Mouse (Mus musculus): Measurements from ENCODE around the gene Haghl.
"Not testable (repeated sequence)": the region's sequence is repeated elsewhere in the genome, so short reads cannot be mapped to it uniquely, and the experiment has no call there.

The Haghl gene

GRCm38 (mm10) chr17:25818851-25819780 is 33.6 kb upstream of the Haghl start:
- DNase-seq, result peak in 1 of 2 experiments; percentile 30

DNA sequence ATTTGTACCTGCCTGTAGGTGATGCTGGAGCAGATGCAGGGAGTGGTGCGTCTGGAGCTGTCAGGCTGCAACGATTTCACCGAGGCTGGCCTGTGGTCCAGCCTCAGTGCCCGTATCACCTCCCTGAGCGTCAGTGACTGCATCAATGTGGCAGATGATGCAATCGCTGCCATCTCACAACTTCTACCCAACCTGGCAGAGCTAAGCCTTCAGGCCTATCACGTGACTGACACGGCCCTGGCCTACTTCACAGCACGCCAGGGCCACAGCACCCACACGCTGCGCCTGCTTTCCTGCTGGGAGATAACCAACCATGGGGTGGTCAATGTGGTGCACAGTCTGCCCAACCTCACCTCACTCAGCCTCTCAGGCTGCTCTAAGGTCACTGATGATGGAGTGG is 32.2 kb upstream of the Haghl start:
- peak in 1 of 2 experiments; percentile 11 for DNase-seq

- peak; percentile 76 to 80 for DNase-seq
These were observed 28.0 kb upstream of the Haghl start for GRCm38 (mm10) chr17:25813471-25813870.

- DNase-seq, result no peak
These were observed 25.4 kb upstream of the Haghl start for GRCm38 (mm10) chr17:25810890-25811289.

GRCm38 (mm10) chr17:25809606-25810340 is 24.3 kb upstream of the Haghl start:
- peak; percentile 81 to 84 for DNase-seq

DNA sequence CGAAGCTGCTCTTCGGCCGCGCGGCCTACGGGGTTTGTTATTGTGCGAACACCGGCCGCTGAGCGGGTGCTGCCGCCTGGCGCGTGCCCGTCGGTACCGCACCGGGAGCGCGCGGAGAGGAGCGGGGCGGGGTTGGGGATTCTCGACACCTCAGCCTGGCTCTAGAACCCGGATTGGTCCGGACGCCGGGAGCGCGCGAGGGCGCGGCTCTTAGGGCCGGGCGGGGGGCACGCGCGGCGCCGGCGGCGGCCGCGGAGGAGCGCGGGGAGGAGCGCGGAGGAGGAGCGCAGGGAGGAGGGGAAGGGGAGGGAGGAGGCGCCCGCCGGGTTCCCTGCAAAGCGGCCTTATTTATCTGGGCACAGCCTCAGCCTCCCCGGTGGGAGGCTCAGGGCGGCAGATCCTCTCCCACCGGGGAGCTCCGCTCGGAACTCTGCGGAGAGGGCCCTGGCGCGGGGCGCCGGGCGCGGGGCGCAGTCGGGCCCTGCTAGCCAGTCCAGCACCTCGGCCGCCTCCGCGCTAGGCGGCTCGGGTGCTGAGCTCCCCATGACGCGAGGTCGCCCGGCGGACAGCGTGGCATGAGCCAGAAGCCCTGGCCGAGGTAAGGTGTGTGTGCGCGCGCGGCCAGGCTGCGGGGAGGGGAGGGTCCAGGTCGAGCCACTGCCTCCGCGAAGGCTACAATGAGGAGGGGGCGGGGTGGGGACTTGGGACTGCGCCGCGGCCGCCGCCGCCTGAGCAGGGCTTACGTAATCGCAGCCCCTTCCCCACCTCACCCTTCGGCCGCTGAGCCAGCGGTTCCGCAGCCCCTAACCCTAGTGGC is 23.5 kb upstream of the Haghl start, which contains the start of gene Fbxl16:
TSS of gene Fbxl16 (plus strand) at position 297 of the 817 bp plus-strand sequence.
- DNase-seq, result peak; percentile 97 to 98

- no peak for DNase-seq
These were observed 22.6 kb upstream of the Haghl start for GRCm38 (mm10) chr17:25808028-25808427.

- not testable (repeated sequence) for DNase-seq
These were observed 22.0 kb upstream of the Haghl start for GRCm38 (mm10) chr17:25807452-25807851.

- DNase-seq, result no peak
These were observed 21.0 kb upstream of the Haghl start for GRCm38 (mm10) chr17:25806507-25806906.

- DNase-seq, result peak in 1 of 2 experiments; percentile 59
These were observed 17.5 kb upstream of the Haghl start for GRCm38 (mm10) chr17:25802825-25803517.

DNA sequence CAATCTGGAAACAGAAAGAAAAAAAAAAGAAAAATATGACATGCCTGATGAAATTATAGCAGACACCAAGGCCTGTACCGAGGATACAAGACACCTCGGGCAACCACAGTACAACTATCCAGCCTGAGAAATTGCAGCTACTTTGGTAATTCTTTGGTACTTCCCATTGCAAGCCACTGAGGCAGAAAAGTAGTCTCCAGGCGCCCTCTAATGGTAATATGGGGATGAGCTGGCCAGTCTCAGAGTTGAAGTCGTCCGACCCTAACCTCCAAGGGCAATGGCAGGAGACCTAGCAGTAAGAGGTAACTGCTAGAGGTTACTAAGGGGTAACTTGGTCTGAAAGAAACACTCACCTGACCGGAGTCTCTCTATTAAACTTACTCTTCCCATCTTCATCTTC is 15.6 kb upstream of the Haghl start:
- DNase-seq, result peak; percentile 71 to 79

DNA sequence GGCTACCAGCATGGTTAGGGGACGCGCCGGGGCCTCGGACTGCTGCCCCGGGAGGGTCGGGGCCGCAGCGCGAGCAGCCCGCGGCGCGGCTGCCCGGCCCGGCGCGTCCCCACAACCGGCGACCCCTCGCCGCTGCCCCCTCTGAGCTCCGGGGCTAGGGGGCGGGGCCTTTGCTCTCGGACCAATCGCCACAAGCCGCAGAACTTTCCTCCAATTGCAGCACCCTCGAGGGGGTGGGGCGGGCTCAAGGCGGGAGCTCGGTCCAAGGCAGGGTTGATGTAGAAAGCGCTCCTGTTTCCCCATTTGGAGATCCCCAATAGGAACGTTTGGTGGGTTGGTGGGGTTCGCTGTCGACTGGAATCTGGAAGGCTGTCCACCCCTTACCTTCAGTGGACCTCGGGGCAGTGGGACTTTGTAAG is 11.5 kb upstream of the Haghl start, which contains the start of gene Metrn:
TSS of gene Metrn (minus strand) at position 186 of the 419 bp plus-strand sequence.
- peak; percentile 67 to 82 for DNase-seq

GRCm38 (mm10) chr17:25796211-25796771 is 10.8 kb upstream of the Haghl start:
- peak; percentile 19 to 53 for DNase-seq

DNA sequence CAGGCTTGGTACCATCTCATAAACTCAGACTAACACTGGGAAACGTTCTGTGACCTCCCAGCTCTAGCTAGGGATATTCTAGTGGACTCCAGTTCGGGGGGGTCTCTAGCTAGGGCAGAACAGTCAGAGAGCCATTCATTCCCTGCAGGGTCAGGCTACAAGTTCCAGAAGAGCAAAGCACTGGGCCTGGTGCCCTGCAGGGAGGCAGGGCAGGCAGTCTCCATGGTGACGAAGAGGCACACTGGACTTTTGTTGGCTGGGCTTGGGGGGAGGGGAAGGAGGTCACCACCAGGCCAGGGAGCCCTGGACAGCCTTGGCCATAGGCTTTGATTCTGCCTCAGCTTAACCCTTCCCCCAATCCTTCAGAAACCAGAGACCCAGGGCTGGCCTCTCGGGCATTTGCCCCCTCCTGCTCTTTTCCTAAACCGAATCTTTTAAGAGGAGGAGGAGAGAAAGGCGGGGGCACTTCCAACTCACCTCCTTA is 10.2 kb upstream of the Haghl start, which contains the start of gene AC134908.4:
TSS of gene AC134908.4 (minus strand) at position 51 of the 484 bp plus-strand sequence.
- peak; percentile 22 to 50 for DNase-seq

GRCm38 (mm10) chr17:25794998-25795397 is 9.5 kb upstream of the Haghl start:
- DNase-seq, result no peak

DNA sequence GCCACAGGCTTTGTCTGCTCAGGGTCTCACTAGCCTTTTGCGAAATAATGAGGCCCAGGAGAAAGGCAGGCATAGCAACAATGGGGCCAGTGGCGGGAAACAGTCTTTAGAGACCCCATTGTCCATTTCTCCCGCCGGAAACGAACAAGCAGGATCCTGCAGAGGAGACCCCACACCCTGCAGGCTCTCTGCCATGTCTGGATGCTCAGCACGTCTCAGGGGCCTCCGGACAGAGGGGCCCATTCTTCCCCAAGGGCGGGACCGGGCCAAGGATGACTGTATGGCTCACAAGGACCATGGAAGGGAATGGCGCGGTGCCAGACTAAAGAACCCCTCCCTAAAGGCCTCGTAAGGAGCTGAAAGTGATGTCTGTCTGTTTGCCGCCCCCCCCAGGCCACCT is 8.7 kb upstream of the Haghl start:
- DNase-seq, result peak in 1 of 2 experiments; percentile 45

DNA sequence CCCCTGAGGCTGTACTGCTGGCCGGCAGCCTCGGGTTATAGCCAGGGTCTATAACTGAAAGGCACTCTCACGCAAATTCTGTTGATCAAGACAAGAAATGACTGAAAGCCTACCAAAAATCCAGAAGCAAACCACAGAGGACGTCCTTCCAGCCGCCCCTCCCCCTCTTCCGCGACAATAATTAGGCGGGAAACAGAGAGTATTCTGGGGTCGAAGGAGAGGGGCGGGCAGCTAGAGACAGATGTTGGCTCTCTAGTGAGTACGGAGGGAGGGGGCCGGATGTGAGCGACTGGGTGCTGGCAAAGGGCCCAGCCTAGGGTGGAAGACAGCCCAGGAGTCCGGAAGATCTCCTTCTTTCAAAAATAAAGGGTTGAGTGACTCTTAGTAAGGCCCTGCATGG is 7.1 kb upstream of the Haghl start, which contains the start of gene Fam173a:
TSS of gene Fam173a (minus strand) at position 287 of the 400 bp plus-strand sequence.
- peak in 1 of 2 experiments; percentile 73 for DNase-seq

- DNase-seq, result peak; percentile 90 to 91
These were observed 6.5 kb upstream of the Haghl start for GRCm38 (mm10) chr17:25791843-25792527.

DNA sequence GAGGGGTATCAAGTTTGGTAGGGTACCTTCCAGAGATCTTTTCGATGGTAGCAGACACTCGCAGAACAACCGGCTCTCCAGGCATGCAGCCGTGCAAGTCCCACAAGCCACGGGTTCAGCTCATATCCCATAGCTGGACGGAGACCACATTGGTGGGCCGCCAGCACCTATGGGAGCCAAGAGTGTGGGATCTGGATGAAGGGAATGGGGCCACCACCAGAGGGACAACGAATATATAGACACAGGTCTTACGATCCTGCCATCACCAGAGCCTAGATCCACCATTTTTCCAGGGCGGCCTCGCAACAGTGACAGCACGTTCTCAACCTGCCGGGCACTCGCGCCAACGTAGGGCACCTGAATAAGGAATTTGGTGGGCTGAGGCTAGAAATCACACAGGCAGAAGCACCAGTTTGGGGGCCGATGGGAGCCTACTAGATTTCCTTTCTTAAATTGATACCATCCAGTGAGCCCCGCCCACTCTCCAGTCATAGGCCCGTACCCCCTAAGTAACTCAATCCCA is 5.9 kb upstream of the Haghl start:
- peak in 1 of 2 experiments; percentile 33 for DNase-seq
